Mouse (Mus musculus): ENCODE measurements around the gene Ppl.

GRCm38 (mm10) chr16:5172636-5173035, 40.4 kb upstream of the Ppl start:
- TF ChIP-seq CTCF (IDR thresholded peaks at IDR 0.05; ENCODE audit: control insufficient read depth, insufficient read depth, insufficient replicate concordance, low read depth, low read length) (no peak), POLR2A (IDR thresholded peaks at IDR 0.05; ENCODE audit: control insufficient read depth, low read depth, low read length) (no peak)
